Mouse (Mus musculus) heart, embryonic 15.5 days (tissue): ENCODE results near the gene 4930404H24Rik. TPM values are rescaled to one million over a fixed set of nuclear protein-coding genes. Genes with fewer than 3 reads are reported as not detected.

ENCODE experiments used
- ATAC-seq: fragments of 200-750 bp; cut with Nextera tagmentation; replicated peaks from 2 replicates; pipeline ENCODE4 v1.8.0; 2017; ENCODE audit warnings: low read depth, moderate TSS enrichment; ENCODE audit not compliant: insufficient number of reproducible peaks, insufficient read depth, low FRiP score
- H3K27ac ChIP-seq: fragments of 300-500 bp; sonication (generic); 2 replicates; pipeline ENCODE4 v1.5.1; 2015; ENCODE audit warnings: mild to moderate bottlenecking, inconsistent platforms
- H3K27me3 ChIP-seq: fragments of 300-500 bp; sonication (generic); 2 replicates; pipeline ENCODE4 v1.6.1; 2015; ENCODE audit warnings: inconsistent platforms
- H3K36me3 ChIP-seq: fragments of 300-500 bp; sonication (generic); 2 replicates; pipeline ENCODE4 v1.6.1; 2015; ENCODE audit warnings: mild to moderate bottlenecking, inconsistent platforms
- H3K4me1 ChIP-seq: fragments of 300-500 bp; sonication (generic); replicated peaks from 2 replicates; pipeline ENCODE4 v1.6.1; 2015; ENCODE audit warnings: inconsistent platforms
- H3K4me2 ChIP-seq: fragments of 300-500 bp; sonication (generic); 2 replicates; pipeline ENCODE4 v1.6.1; 2015; ENCODE audit warnings: inconsistent platforms, mild to moderate bottlenecking, moderate library complexity
- H3K4me3 ChIP-seq: fragments of 300-500 bp; sonication (generic); 2 replicates; pipeline ENCODE4 v1.5.1; 2015; ENCODE audit warnings: mild to moderate bottlenecking, inconsistent platforms
- H3K9ac ChIP-seq: fragments of 300-500 bp; sonication (generic); 2 replicates; pipeline ENCODE4 v1.6.1; 2015; ENCODE audit warnings: mild to moderate bottlenecking, inconsistent platforms
- H3K9me3 ChIP-seq: fragments of 300-500 bp; sonication (generic); replicated peaks from 2 replicates; pipeline ENCODE4 v1.6.1; 2016; ENCODE audit warnings: inconsistent platforms
- WGBS: fragments of 180-500 bp; shearing (Covaris S2); methylation state at CpG from one replicate; pipeline ENCODE4 v1.1.7; 2015; ENCODE audit warnings: mixed read lengths; 5-methylcytosine and 5-hydroxymethylcytosine counted together
- polyA plus RNA-seq: library from polyadenylated mRNA; unstranded; fragments of >200 nt; fragmentation: Nextera tagmentation; extraction: Ambion mirVana; gene quantifications from 2 replicates; pipeline ENCODE4 v1.2.1, GENCODE M21; 2015

Gene 4930404H24Rik
- polyA plus RNA-seq, 1 experiment from 2014 or later = not detected

- H3K4me1 ChIP-seq = peaks cover 46% of the 10 kb centered on the region
- whole genome bisulfite sequencing = 65% methylated on average over 7 of the region's 7 CpGs
- no peak overlapping the region for H3K4me2 ChIP-seq
- no peak overlapping the region for H3K27ac ChIP-seq
- H3K27me3 ChIP-seq = no peaks in the 10 kb centered on the region
- H3K36me3 ChIP-seq = no peaks in the 10 kb centered on the region
- H3K9me3 ChIP-seq = no peaks in the 10 kb centered on the region
- H3K4me3 ChIP-seq = no peak overlapping the region
- H3K9ac ChIP-seq = no peak overlapping the region
- ATAC-seq = no peak
These were observed 11.3 kb upstream of the 4930404H24Rik start for GRCm38 (mm10) chr2:153481108-153481860.

GRCm38 (mm10) chr2:153481861-153482120, 10.8 kb upstream of the 4930404H24Rik start:
- Histone ChIP-seq H3K4me3 (no peak overlapping the region), H3K27me3 (no peaks in the 10 kb centered on the region), H3K36me3 (no peaks in the 10 kb centered on the region), H3K4me2 (no peak overlapping the region), H3K27ac (no peak overlapping the region), H3K9ac (no peak overlapping the region), H3K4me1 (peaks cover 41% of the 10 kb centered on the region), H3K9me3 (no peaks in the 10 kb centered on the region)
- no peak for ATAC-seq
- 72% methylated on average over 2 of the region's 2 CpGs for WGBS

GRCm38 (mm10) chr2:153483118-153483983, 9.2 kb upstream of the 4930404H24Rik start:
- H3K9ac ChIP-seq = peak overlapping the region; percentile 25; the same call in 1 of the 2 replicates
- no peaks in the 10 kb centered on the region for H3K36me3 ChIP-seq
- no peaks in the 10 kb centered on the region for H3K27me3 ChIP-seq
- H3K4me2 ChIP-seq = peak overlapping the region; percentile 42
- H3K4me1 ChIP-seq = peaks cover 36% of the 10 kb centered on the region
- H3K4me3 ChIP-seq = no peak overlapping the region
- WGBS = 13% methylated on average over 19 of the region's 20 CpGs
- peak; percentile 53 for ATAC-seq
- H3K27ac ChIP-seq = peak overlapping the region; percentile 14; the same call in 1 of the 2 replicates
- H3K9me3 ChIP-seq = no peaks in the 10 kb centered on the region

- WGBS = 67% methylated on average over 4 of the region's 4 CpGs
- Histone ChIP-seq H3K36me3 (no peaks in the 10 kb centered on the region), H3K9me3 (no peaks in the 10 kb centered on the region), H3K27ac (0 out of 2 replicates have a peak overlapping the region, but pooled peaks have one; percentile 14), H3K4me3 (no peak overlapping the region), H3K27me3 (no peaks in the 10 kb centered on the region), H3K4me2 (no peak overlapping the region), H3K9ac (no peak overlapping the region; the same call in 1 of the 2 replicates), H3K4me1 (peaks cover 28% of the 10 kb centered on the region)
- ATAC-seq = no peak
These were observed 8.5 kb upstream of the 4930404H24Rik start for GRCm38 (mm10) chr2:153484071-153484470.

- Histone ChIP-seq H3K36me3 (no peaks in the 10 kb centered on the region), H3K4me1 (peaks cover 39% of the 10 kb centered on the region), H3K4me3 (no peak overlapping the region), H3K9ac (no peak overlapping the region), H3K27ac (no peak overlapping the region), H3K9me3 (no peaks in the 10 kb centered on the region), H3K4me2 (no peak overlapping the region), H3K27me3 (0 out of 2 replicates have a peak, but pooled peaks cover 2% of the 10 kb centered on the region)
- 84% methylated on average over 1 of the region's 1 CpGs for WGBS
- no peak for ATAC-seq
These were observed 2.5 kb upstream of the 4930404H24Rik start for GRCm38 (mm10) chr2:153490116-153490515.

GRCm38 (mm10) chr2:153490940-153491339, 1.6 kb upstream of the 4930404H24Rik start:
- WGBS = 39% methylated on average over 5 of the region's 5 CpGs

GRCm38 (mm10) chr2:153491512-153492178, 945 bp upstream of the 4930404H24Rik start:
- peak overlapping the region; percentile 66 for H3K9ac ChIP-seq
- WGBS = 23% methylated on average over 18 of the region's 18 CpGs
- peak overlapping the region; percentile 93 for H3K4me2 ChIP-seq
- no peaks in the 10 kb centered on the region for H3K9me3 ChIP-seq
- H3K4me1 ChIP-seq = peaks cover 53% of the 10 kb centered on the region
- H3K27ac ChIP-seq = peak overlapping the region; percentile 59; the same call in 1 of the 2 replicates
- no peak for ATAC-seq
- peak overlapping the region; percentile 65 for H3K4me3 ChIP-seq
- H3K27me3 ChIP-seq = 0 out of 2 replicates have a peak, but pooled peaks cover 2% of the 10 kb centered on the region
- H3K36me3 ChIP-seq = no peaks in the 10 kb centered on the region

More at GRCm38 (mm10) chr2:153490940-153491339, 1.6 kb upstream of the 4930404H24Rik start:
- H3K36me3 ChIP-seq = no peaks in the 10 kb centered on the region
- H3K27ac ChIP-seq = no peak overlapping the region
- H3K4me3 ChIP-seq = no peak overlapping the region
- no peak overlapping the region for H3K9ac ChIP-seq
- no peak for ATAC-seq
- H3K4me1 ChIP-seq = peaks cover 46% of the 10 kb centered on the region
- H3K4me2 ChIP-seq = no peak overlapping the region
- H3K9me3 ChIP-seq = no peaks in the 10 kb centered on the region
- H3K27me3 ChIP-seq = 0 out of 2 replicates have a peak, but pooled peaks cover 2% of the 10 kb centered on the region

- ATAC-seq = no peak; the same call in 1 of the 2 replicates
- H3K27me3 ChIP-seq = 0 out of 2 replicates have a peak, but pooled peaks cover 2% of the 10 kb centered on the region
- H3K27ac ChIP-seq = peak overlapping the region; percentile 59
- peak overlapping the region; percentile 66 for H3K9ac ChIP-seq
- H3K36me3 ChIP-seq = no peaks in the 10 kb centered on the region
- H3K4me2 ChIP-seq = peak overlapping the region; percentile 93
- peaks cover 57% of the 10 kb centered on the region for H3K4me1 ChIP-seq
- 1% methylated on average over 24 of the region's 24 CpGs for WGBS
- no peaks in the 10 kb centered on the region for H3K9me3 ChIP-seq
- H3K4me3 ChIP-seq = peak overlapping the region; percentile 65
These were observed 442 bp upstream of the 4930404H24Rik start for GRCm38 (mm10) chr2:153492179-153492517.

GRCm38 (mm10) chr2:153493393-153493731, 772 bp downstream of the 4930404H24Rik start:
- Histone ChIP-seq H3K4me2 (peak overlapping the region; percentile 93), H3K36me3 (no peaks in the 10 kb centered on the region), H3K9me3 (no peaks in the 10 kb centered on the region), H3K4me1 (peaks cover 60% of the 10 kb centered on the region), H3K27ac (peak overlapping the region; percentile 86), H3K4me3 (peak overlapping the region; percentile 65), H3K27me3 (0 out of 2 replicates have a peak, but pooled peaks cover 2% of the 10 kb centered on the region), H3K9ac (peak overlapping the region; percentile 66)
- WGBS = 28% methylated on average over 2 of the region's 2 CpGs
- ATAC-seq = no peak; the same call in 1 of the 2 replicates

GRCm38 (mm10) chr2:153493781-153494292, 1.2 kb downstream of the 4930404H24Rik start:
- no peaks in the 10 kb centered on the region for H3K36me3 ChIP-seq
- no peaks in the 10 kb centered on the region for H3K9me3 ChIP-seq
- peak overlapping the region; percentile 86 for H3K27ac ChIP-seq
- peak; percentile 28 for ATAC-seq
- H3K4me2 ChIP-seq = peak overlapping the region; percentile 93
- no peak overlapping the region for H3K9ac ChIP-seq
- H3K4me3 ChIP-seq = peak overlapping the region; percentile 65; the same call in 1 of the 2 replicates
- 9% methylated on average over 6 of the region's 6 CpGs for WGBS
- H3K4me1 ChIP-seq = peaks cover 60% of the 10 kb centered on the region
- 0 out of 2 replicates have a peak, but pooled peaks cover 2% of the 10 kb centered on the region for H3K27me3 ChIP-seq
